Mouse (Mus musculus) forebrain, postnatal 0 days (tissue): Measurements from ENCODE around the gene Gjb5. TPM values are rescaled to one million over a fixed set of nuclear protein-coding genes. Genes with fewer than 3 reads are reported as not detected.

Experiments
- ATAC-seq: fragments of 200-750 bp; cut with Nextera tagmentation; 2 replicates; pipeline ENCODE4 v1.8.0; 2017; ENCODE audit warnings: mild to moderate bottlenecking, moderate library complexity
- DNase-seq: peaks from one replicate; pipeline ENCODE4 v3.0.0-alpha.2; 2015
- H3K27ac ChIP-seq: fragments of 300-500 bp; sonication (generic); 2 replicates; pipeline ENCODE4 v1.5.1; 2014; ENCODE audit warnings: low read depth, mild to moderate bottlenecking, antibody characterized with exemption, low read length, moderate library complexity, mixed read lengths
- H3K27me3 ChIP-seq: fragments of 300-500 bp; sonication (generic); 2 replicates; pipeline ENCODE4 v1.6.1; 2014; ENCODE audit warnings: mild to moderate bottlenecking, low read length, mixed read lengths; ENCODE audit not compliant: insufficient read depth
- H3K36me3 ChIP-seq: fragments of 300-500 bp; sonication (generic); 2 replicates; pipeline ENCODE4 v1.6.1; 2014; ENCODE audit warnings: mild to moderate bottlenecking, moderate library complexity; ENCODE audit not compliant: insufficient read depth
- H3K4me1 ChIP-seq: fragments of 300-500 bp; sonication (generic); 2 replicates; pipeline ENCODE4 v1.6.1; 2014; ENCODE audit warnings: antibody characterized with exemption; ENCODE audit not compliant: insufficient read depth
- H3K4me2 ChIP-seq: fragments of 300-500 bp; sonication (generic); 2 replicates; pipeline ENCODE4 v1.6.1; 2014; ENCODE audit warnings: low read depth, mild to moderate bottlenecking, moderate library complexity
- H3K4me3 ChIP-seq: fragments of 300-500 bp; sonication (generic); 2 replicates; pipeline ENCODE4 v1.5.1; 2014; ENCODE audit warnings: low read depth, low read length, mixed read lengths
- H3K9ac ChIP-seq: fragments of 300-500 bp; sonication (generic); 2 replicates; pipeline ENCODE4 v1.6.1; 2014; ENCODE audit warnings: mild to moderate bottlenecking
- H3K9me3 ChIP-seq: fragments of 300-500 bp; sonication (generic); 2 replicates; pipeline ENCODE4 v1.6.1; 2016; ENCODE audit warnings: low read length
- CTCF ChIP-seq: sonication (generic); IDR thresholded peaks from 2 replicates; pipeline ENCODE4 v1.5.1; 2016; ENCODE audit warnings: antibody characterized with exemption, control low read depth, low read depth
- WGBS: fragments of 180-500 bp; shearing (Covaris S2); extraction: QIAGEN DNeasy Blood & Tissue Kit; methylation state at CpG from one replicate; pipeline ENCODE4 v1.1.7; 2014; 5-methylcytosine and 5-hydroxymethylcytosine counted together
- polyA plus RNA-seq: library from polyadenylated mRNA; unstranded; fragments of >200 nt; fragmentation: Nextera tagmentation; extraction: Ambion mirVana; gene quantifications from 2 replicates; pipeline ENCODE4 v1.2.1, GENCODE M21; 2015
- total RNA-seq: library from RNA; depleted of rRNA; stranded (reverse); fragments of >200 nt; gene quantifications from 2 replicates; pipeline ENCODE4 v1.2.3, GENCODE M21; 2014

The Gjb5 gene
- total and polyA plus RNA-seq, 2 experiments from 2014 or later: 0.10 to 0.11 TPM

DNA sequence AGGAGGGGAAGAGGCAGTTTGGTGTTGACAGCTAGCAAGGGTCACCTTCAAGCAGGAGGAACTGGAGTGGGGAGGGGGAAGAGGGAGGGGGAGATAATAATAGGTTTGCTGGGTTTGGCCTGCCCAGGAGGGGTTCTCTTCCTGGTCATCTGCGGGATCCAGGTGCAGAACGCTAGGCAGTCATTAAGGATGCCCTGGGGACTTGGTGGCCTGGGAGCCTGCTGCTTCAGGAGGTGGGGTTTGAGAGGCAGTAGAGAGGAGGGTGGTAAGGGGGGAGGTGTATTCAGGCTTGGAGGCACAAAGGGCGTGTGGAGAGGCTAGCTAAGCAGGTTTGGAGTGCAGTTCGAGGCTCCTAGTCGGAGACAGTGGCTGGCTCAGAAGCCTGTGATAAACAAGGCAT is 7.5 kb upstream of the Gjb5 start:
- 17% methylated on average over 5 of the region's 5 CpGs for WGBS
- no peaks in the 10 kb centered on the region for H3K4me1 ChIP-seq
- no peaks in the 10 kb centered on the region for H3K9me3 ChIP-seq
- DNase-seq (no peak), ATAC-seq (no peak)
- no peak overlapping the region for H3K4me3 ChIP-seq
- no peak for TF ChIP-seq CTCF
- no peaks in the 10 kb centered on the region for H3K27me3 ChIP-seq
- H3K9ac ChIP-seq: no peak overlapping the region
- H3K27ac ChIP-seq: no peak overlapping the region
- H3K4me2 ChIP-seq: no peak overlapping the region
- H3K36me3 ChIP-seq: no peaks in the 10 kb centered on the region

DNA sequence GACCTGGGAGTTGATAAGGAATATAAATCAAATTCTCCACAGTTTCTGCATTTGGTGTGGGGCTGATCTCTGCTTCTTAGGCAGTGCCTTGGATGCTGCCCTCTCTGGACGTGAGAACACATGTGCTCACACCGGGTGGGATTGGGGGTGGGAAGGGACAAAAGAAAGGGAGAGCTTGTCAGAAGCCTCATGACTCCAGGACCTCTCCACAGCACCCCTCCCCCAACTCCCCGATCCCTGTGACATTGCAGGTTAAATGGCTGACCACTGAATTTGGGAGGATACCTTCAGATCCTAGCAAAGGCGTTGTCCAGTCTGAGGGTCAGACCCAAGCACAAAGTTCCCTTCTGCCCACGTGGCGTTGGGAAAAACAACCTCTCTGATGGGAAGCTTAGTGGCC is 6.5 kb upstream of the Gjb5 start:
- H3K27me3 ChIP-seq: no peaks in the 10 kb centered on the region
- no peaks in the 10 kb centered on the region for H3K4me1 ChIP-seq
- no peak for TF ChIP-seq CTCF
- WGBS: 68% methylated on average over 6 of the region's 6 CpGs
- no peak overlapping the region for H3K4me3 ChIP-seq
- H3K36me3 ChIP-seq: no peaks in the 10 kb centered on the region
- no peak overlapping the region for H3K27ac ChIP-seq
- DNase-seq (no peak), ATAC-seq (no peak)
- no peaks in the 10 kb centered on the region for H3K9me3 ChIP-seq
- H3K4me2 ChIP-seq: no peak overlapping the region
- no peak overlapping the region for H3K9ac ChIP-seq

GRCm38 (mm10) chr4:127363331-127363730 is 5.3 kb upstream of the Gjb5 start:
- DNase-seq: no peak

DNA sequence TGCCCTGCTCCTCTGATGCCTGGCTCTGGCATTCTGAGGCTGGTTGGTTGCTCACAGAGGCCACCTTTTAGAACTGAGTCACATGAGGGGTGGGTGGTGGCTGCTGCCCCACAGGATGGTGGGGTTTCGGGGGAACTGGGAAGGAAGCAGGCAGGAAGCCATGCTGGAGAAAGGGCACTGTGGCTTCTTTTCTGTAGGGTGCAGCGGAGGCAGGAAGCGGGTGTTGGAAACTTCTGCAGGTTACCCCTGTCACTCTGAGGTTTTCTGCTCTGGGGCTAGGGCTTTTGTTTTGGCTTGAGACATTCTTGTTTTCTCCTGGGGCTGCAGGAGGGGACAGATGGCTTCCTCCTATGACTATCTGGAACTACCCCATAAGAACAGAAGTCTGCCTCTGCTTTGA is 4.5 kb upstream of the Gjb5 start:
- Histone ChIP-seq H3K9ac (no peak overlapping the region), H3K4me2 (no peak overlapping the region), H3K4me1 (no peaks in the 10 kb centered on the region), H3K9me3 (no peaks in the 10 kb centered on the region), H3K4me3 (no peak overlapping the region), H3K27me3 (no peaks in the 10 kb centered on the region), H3K27ac (no peak overlapping the region), H3K36me3 (no peaks in the 10 kb centered on the region)
- no peak for TF ChIP-seq CTCF
- WGBS: 86% methylated on average over 3 of the region's 3 CpGs
- ATAC-seq (no peak), DNase-seq (no peak)

More at GRCm38 (mm10) chr4:127363331-127363730, 5.3 kb upstream of the Gjb5 start:
- ATAC-seq: no peak
- Histone ChIP-seq H3K36me3 (no peaks in the 10 kb centered on the region), H3K9me3 (no peaks in the 10 kb centered on the region), H3K4me1 (no peaks in the 10 kb centered on the region), H3K4me2 (no peak overlapping the region), H3K4me3 (no peak overlapping the region), H3K27ac (no peak overlapping the region), H3K27me3 (no peaks in the 10 kb centered on the region), H3K9ac (no peak overlapping the region)
- peak; percentile 28; the same call in 1 of the 2 replicates for TF ChIP-seq CTCF
- WGBS: 73% methylated on average over 4 of the region's 4 CpGs

- Histone ChIP-seq H3K4me1 (no peaks in the 10 kb centered on the region), H3K4me3 (no peak overlapping the region), H3K36me3 (no peaks in the 10 kb centered on the region), H3K9me3 (no peaks in the 10 kb centered on the region), H3K27ac (no peak overlapping the region), H3K27me3 (no peaks in the 10 kb centered on the region), H3K9ac (no peak overlapping the region), H3K4me2 (no peak overlapping the region)
- WGBS: 67% methylated on average over 15 of the region's 15 CpGs
- TF ChIP-seq CTCF: no peak
- DNase-seq (no peak), ATAC-seq (no peak)
These were observed 3.2 kb downstream of the Gjb5 start for GRCm38 (mm10) chr4:127354506-127355485.

- no peak within 1 kb of the TSS for H3K9ac ChIP-seq
- H3K9me3 ChIP-seq: no peaks in the 10 kb centered on the region
- H3K4me2 ChIP-seq: no peak within 1 kb of the TSS
- no peaks in the 10 kb centered on the region for H3K36me3 ChIP-seq
- H3K27me3 ChIP-seq: no peaks in the 10 kb centered on the region
- no peak within 1 kb of the TSS for H3K27ac ChIP-seq
- DNase-seq (no peak), ATAC-seq (no peak)
- 32% methylated on average over 8 of the region's 8 CpGs for WGBS
- H3K4me3 ChIP-seq: no peak within 1 kb of the TSS
- no peaks in the 10 kb centered on the region for H3K4me1 ChIP-seq
- TF ChIP-seq CTCF: no peak
These were observed 4.0 kb downstream of the Gjb5 start, which contains the start of gene Gjb4 for GRCm38 (mm10) chr4:127353951-127354438. TSS of gene Gjb4 (minus strand) at chr4:127354081.

GRCm38 (mm10) chr4:127352594-127352993 is 5.4 kb downstream of the Gjb5 start:
- H3K4me3 ChIP-seq: no peak overlapping the region
- H3K27me3 ChIP-seq: no peaks in the 10 kb centered on the region
- DNase-seq (no peak), ATAC-seq (no peak)
- H3K9ac ChIP-seq: no peak overlapping the region
- H3K27ac ChIP-seq: no peak overlapping the region
- no peaks in the 10 kb centered on the region for H3K9me3 ChIP-seq
- TF ChIP-seq CTCF: no peak
- 14% methylated on average over 1 of the region's 1 CpGs for WGBS
- no peaks in the 10 kb centered on the region for H3K36me3 ChIP-seq
- H3K4me2 ChIP-seq: no peak overlapping the region
- H3K4me1 ChIP-seq: no peaks in the 10 kb centered on the region
